Mouse (Mus musculus) MEL (cell line): ENCODE results near the gene Fto.

Experiments
- BHLHE40 ChIP-seq: IDR thresholded peaks from 2 replicates; pipeline ENCODE4 v1.6.1; 2012; ENCODE audit warnings: low read depth, mild to moderate bottlenecking, inconsistent platforms, low read length, improper control_type of control experiment, borderline replicate concordance
- CTCF ChIP-seq, 3 experiments: IDR thresholded peaks in 2 of 3; conservative IDR thresholded peaks in 1 of 3; 2 replicates each; pipeline ENCODE4 v1.5.1; 2011 to 2012; ENCODE audit warnings: low read length in 3 of 3, low read depth in 2 of 3, mild to moderate bottlenecking in 2 of 3, improper control_type of control experiment in 1 of 3, inconsistent platforms in 1 of 3, mixed read lengths in 1 of 3, moderate library complexity in 1 of 3; ENCODE audit not compliant: control insufficient read depth in 1 of 3, insufficient read depth in 1 of 3, poor library complexity in 1 of 3, severe bottlenecking in 1 of 3
- EP300 ChIP-seq, 2 experiments: IDR thresholded peaks; 2 replicates each; pipeline ENCODE4 v1.6.1; 2011; ENCODE audit warnings: improper control_type of control experiment in 2 of 2, low read length in 2 of 2, low read depth in 1 of 2, mild to moderate bottlenecking in 1 of 2
- GABPA ChIP-seq: IDR thresholded peaks from 2 replicates; pipeline ENCODE4 v1.6.1; 2012; ENCODE audit warnings: low read depth, mild to moderate bottlenecking, inconsistent platforms, low read length, improper control_type of control experiment, moderate library complexity
- GATA1 ChIP-seq: IDR thresholded peaks from 2 replicates; pipeline ENCODE4 v1.6.1; 2011; ENCODE audit warnings: low read depth, low read length, improper control_type of control experiment
- HCFC1 ChIP-seq: IDR thresholded peaks from 2 replicates; pipeline ENCODE4 v1.6.1; 2012; ENCODE audit warnings: low read depth, mild to moderate bottlenecking, inconsistent platforms, low read length, improper control_type of control experiment, moderate library complexity
- KAT2A ChIP-seq: conservative IDR thresholded peaks from 2 replicates; pipeline ENCODE4 v1.6.1; 2012; ENCODE audit warnings: low read depth, low read length, improper control_type of control experiment, inconsistent platforms
- MAX ChIP-seq: IDR thresholded peaks from 2 replicates; pipeline ENCODE4 v1.6.1; 2011; ENCODE audit warnings: low read length, improper control_type of control experiment
- NELFE ChIP-seq: IDR thresholded peaks from 2 replicates; pipeline ENCODE4 v1.6.1; 2011; ENCODE audit warnings: low read depth, low read length, improper control_type of control experiment
- POLR2A ChIP-seq, 2 experiments: IDR thresholded peaks; 2 replicates each; pipeline ENCODE4 v1.6.1; 2011 to 2012; ENCODE audit warnings: low read length in 2 of 2, mild to moderate bottlenecking in 2 of 2, control low read depth in 1 of 2, improper control_type of control experiment in 1 of 2, low read depth in 1 of 2, moderate library complexity in 1 of 2; ENCODE audit not compliant: control insufficient read depth in 1 of 2, insufficient read depth in 1 of 2, poor library complexity in 1 of 2
- RCOR1 ChIP-seq: IDR thresholded peaks from 2 replicates; pipeline ENCODE4 v1.6.1; 2012; ENCODE audit warnings: low read depth, mild to moderate bottlenecking, inconsistent platforms, low read length, improper control_type of control experiment
- ZKSCAN1 ChIP-seq: IDR thresholded peaks from 2 replicates; pipeline ENCODE4 v1.6.1; 2012; ENCODE audit warnings: low read depth, mild to moderate bottlenecking, inconsistent platforms, low read length, improper control_type of control experiment, moderate library complexity
- ZMIZ1 ChIP-seq: IDR thresholded peaks from 2 replicates; pipeline ENCODE4 v1.6.1; 2012; ENCODE audit warnings: low read depth, mild to moderate bottlenecking, inconsistent platforms, low read length, improper control_type of control experiment, moderate library complexity

- TF ChIP-seq CTCF (IDR thresholded peaks at IDR 0.05 in 2 of 3, conservative IDR thresholded peaks at IDR 0.05 in 1 of 3; ENCODE audit: control insufficient read depth in 1 of 3, insufficient read depth in 1 of 3, low read depth in 2 of 3, low read length in 3 of 3, poor library complexity in 1 of 3, severe bottlenecking in 1 of 3) (no peak), POLR2A (IDR thresholded peaks at IDR 0.05; ENCODE audit: control insufficient read depth in 1 of 2, insufficient read depth in 1 of 2, low read depth in 1 of 2, low read length in 2 of 2, poor library complexity in 1 of 2) (no peak), ZMIZ1 (no peak), ZKSCAN1 (no peak), MAX (no peak), BHLHE40 (no peak), GABPA (no peak), NELFE (no peak), GATA1 (no peak), RCOR1 (no peak), KAT2A (no peak), HCFC1 (no peak), EP300 (IDR thresholded peaks at IDR 0.05; ENCODE audit: low read depth in 1 of 2, low read length in 2 of 2) (no peak)
Observed at GRCm38 (mm10) chr8:91541229-91541628, 227.9 kb downstream of the Fto start.
